Mouse (Mus musculus) liver, adult 2 months (tissue): ENCODE data around the gene Mef2a. TPM values are rescaled to one million over a fixed set of nuclear protein-coding genes. Genes with fewer than 3 reads are reported as not detected.

ENCODE experiments used
- DNase-seq: peaks from one replicate; pipeline ENCODE4 v3.0.0-alpha.2; 2011; ENCODE audit warnings: low read depth, low spot score; ENCODE audit errors: extremely low read depth
- H3K27ac ChIP-seq: fragments of 200-500 bp; replicated peaks from 2 replicates; pipeline ENCODE4 v1.5.1; 2012; ENCODE audit warnings: low read depth, mild to moderate bottlenecking, control low read depth, inconsistent platforms, low read length; ENCODE audit not compliant: insufficient read depth
- H3K27me3 ChIP-seq: fragments of 200-500 bp; 2 replicates; pipeline ENCODE4 v1.6.1; 2012; ENCODE audit warnings: mild to moderate bottlenecking, moderate library complexity, low read length, inconsistent platforms; ENCODE audit not compliant: control insufficient read depth, insufficient read depth
- H3K36me3 ChIP-seq: fragments of 200-500 bp; 2 replicates; pipeline ENCODE4 v1.6.1; 2012; ENCODE audit warnings: low read length, inconsistent platforms; ENCODE audit not compliant: control insufficient read depth, insufficient read depth
- H3K4me1 ChIP-seq: fragments of 200-500 bp; 2 replicates; pipeline ENCODE4 v1.6.1; 2011; ENCODE audit warnings: low read length; ENCODE audit not compliant: control insufficient read depth, insufficient read depth
- H3K4me3 ChIP-seq: fragments of 200-500 bp; 2 replicates; pipeline ENCODE4 v1.5.1; 2011; ENCODE audit warnings: low read depth, mild to moderate bottlenecking, control low read depth, low read length, moderate library complexity; ENCODE audit not compliant: insufficient read depth
- H3K79me2 ChIP-seq: fragments of 200-500 bp; 2 replicates; pipeline ENCODE4 v1.6.1; 2012; ENCODE audit warnings: inconsistent platforms, mild to moderate bottlenecking, low read length, moderate library complexity; ENCODE audit not compliant: control insufficient read depth, insufficient read depth
- H3K9ac ChIP-seq: fragments of 200-500 bp; 2 replicates; pipeline ENCODE4 v1.6.1; 2012; ENCODE audit warnings: low read depth, mild to moderate bottlenecking, control low read depth, inconsistent platforms, low read length
- CTCF ChIP-seq: fragments of 200-500 bp; IDR thresholded peaks from 2 replicates; pipeline ENCODE4 v1.5.1; 2011; ENCODE audit warnings: low read depth, low read length, control low read depth
- POLR2A ChIP-seq: fragments of 200-500 bp; IDR thresholded peaks from 2 replicates; pipeline ENCODE4 v1.6.1; 2011; ENCODE audit warnings: low read length, control low read depth; ENCODE audit not compliant: insufficient read depth; ENCODE audit errors: extremely low read depth
- WGBS: fragments of 180-500 bp; shearing (Covaris S2); methylation state at CpG from one replicate; pipeline ENCODE4 v1.1.7; 2018; 5-methylcytosine and 5-hydroxymethylcytosine counted together
- polyA plus RNA-seq: library from polyadenylated mRNA; depleted of rRNA; stranded (reverse); fragments of >200 nt; gene quantifications from 2 replicates; pipeline ENCODE4 v1.2.3, GENCODE M21; 2012
- total RNA-seq: library from RNA; depleted of rRNA; stranded (reverse); fragments of >200 nt; gene quantifications from 2 replicates; pipeline ENCODE4 v1.2.3, GENCODE M21; 2014

The Mef2a gene
- total and polyA plus RNA-seq, 2 experiments, result 12.0 to 24.8 TPM

DNA sequence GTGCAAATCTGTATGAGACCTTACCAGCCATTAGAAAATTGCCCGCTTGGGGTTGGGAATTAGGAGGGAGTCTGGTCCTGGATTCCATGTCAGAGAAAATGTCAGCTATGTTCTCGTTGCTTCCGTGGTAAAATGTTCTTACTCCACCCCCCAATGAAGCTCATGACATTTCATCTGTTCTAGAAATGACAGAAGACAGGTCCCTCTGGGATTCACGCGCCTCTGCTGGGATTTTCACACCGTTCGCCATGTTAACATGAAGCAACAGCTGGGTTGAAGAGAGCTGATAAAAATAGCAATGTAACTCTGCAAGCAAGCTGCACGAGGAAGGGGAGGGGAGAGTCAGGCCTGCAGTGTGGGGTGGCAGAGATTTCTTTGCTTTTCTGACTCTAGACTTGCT, 42.1 kb upstream of the Mef2a start:
- H3K27me3 ChIP-seq, result no peaks in the 10 kb centered on the region
- no peak for DNase-seq
- no peak overlapping the region for H3K9ac ChIP-seq
- no peak overlapping the region for H3K4me3 ChIP-seq
- no peaks in the 10 kb centered on the region for H3K36me3 ChIP-seq
- no peak for TF ChIP-seq POLR2A
- no peak for TF ChIP-seq CTCF
- H3K79me2 ChIP-seq, result no peaks in the 10 kb centered on the region
- no peak overlapping the region for H3K27ac ChIP-seq
- no peaks in the 10 kb centered on the region for H3K4me1 ChIP-seq
- WGBS, result 92% methylated on average over 8 of the region's 8 CpGs

DNA sequence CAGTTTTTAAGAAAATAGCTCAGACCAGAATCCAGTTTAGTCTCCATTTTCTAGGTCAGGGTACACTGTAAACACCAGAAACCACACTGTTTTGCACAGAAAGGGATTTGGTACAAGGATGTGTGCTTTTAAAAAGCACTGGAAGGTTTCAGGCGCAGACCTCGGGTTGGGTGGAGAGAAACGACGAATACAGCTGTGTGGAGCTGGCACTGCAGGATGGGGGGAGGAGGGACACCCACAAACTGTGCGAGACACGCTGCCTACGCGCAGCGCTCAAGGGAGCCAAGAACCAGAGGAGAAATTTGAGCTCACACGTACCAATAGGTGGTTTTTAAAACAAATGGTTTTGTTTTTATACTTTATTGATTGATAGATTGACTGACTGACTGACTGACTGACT, 40.0 kb upstream of the Mef2a start:
- 79% methylated on average over 10 of the region's 10 CpGs for WGBS
- Histone ChIP-seq H3K27ac (no peak overlapping the region), H3K9ac (no peak overlapping the region), H3K79me2 (no peaks in the 10 kb centered on the region), H3K27me3 (no peaks in the 10 kb centered on the region), H3K4me3 (no peak overlapping the region), H3K4me1 (no peaks in the 10 kb centered on the region), H3K36me3 (no peaks in the 10 kb centered on the region)
- TF ChIP-seq CTCF, result no peak
- DNase-seq, result no peak

DNA sequence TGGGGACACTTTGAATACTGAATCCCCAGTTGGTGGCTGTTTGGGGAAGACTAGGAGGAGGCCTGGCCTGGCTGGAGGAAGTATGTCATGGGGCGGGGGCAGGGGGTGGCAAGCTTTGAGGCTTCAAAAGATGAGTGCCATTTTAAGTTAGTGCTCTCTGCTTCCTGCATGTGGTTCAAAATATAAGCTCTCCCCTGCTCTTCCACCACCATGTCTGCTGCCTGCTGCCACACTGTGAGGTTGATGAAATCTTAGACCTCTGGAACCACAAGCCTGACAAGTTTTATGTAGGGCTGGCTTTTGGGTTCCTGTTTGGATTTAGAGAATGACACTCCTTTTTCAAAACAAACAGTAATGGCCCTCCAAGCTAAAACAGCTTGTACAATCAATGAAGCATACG, 34.4 kb upstream of the Mef2a start:
- Histone ChIP-seq H3K36me3 (no peaks in the 10 kb centered on the region), H3K9ac (no peak overlapping the region), H3K4me3 (no peak overlapping the region), H3K27me3 (no peaks in the 10 kb centered on the region), H3K4me1 (no peaks in the 10 kb centered on the region), H3K79me2 (no peaks in the 10 kb centered on the region), H3K27ac (no peak overlapping the region)
- TF ChIP-seq POLR2A (no peak), CTCF (no peak)
- WGBS, result 80% methylated on average over 2 of the region's 2 CpGs
- no peak for DNase-seq

- WGBS, result 89% methylated on average over 2 of the region's 2 CpGs
- no peak for DNase-seq
- TF ChIP-seq POLR2A (no peak), CTCF (no peak)
- Histone ChIP-seq H3K4me1 (no peaks in the 10 kb centered on the region), H3K79me2 (no peaks in the 10 kb centered on the region), H3K36me3 (no peaks in the 10 kb centered on the region), H3K4me3 (no peak overlapping the region), H3K27ac (no peak overlapping the region), H3K9ac (no peak overlapping the region), H3K27me3 (no peaks in the 10 kb centered on the region)
Observed at GRCm38 (mm10) chr7:67404176-67404575, 31.5 kb upstream of the Mef2a start.

DNA sequence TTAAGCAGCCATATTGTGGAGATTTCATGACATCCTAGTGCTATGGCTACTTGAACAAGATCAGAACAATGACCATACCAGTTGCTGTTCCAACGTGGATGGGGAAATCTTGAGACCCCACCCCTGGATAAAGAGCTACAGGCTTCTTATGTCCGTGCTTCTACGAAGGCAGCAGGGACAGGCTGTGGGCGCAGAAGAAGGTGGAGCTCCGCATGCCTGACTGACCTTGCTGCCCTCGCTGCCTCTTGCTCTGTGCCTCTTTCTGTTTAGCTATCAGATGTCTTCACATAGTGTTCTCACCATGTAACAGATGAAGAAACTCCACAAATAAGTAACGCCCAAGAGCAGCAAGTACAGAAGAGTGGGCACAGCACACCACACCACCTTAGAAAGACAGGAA, 29.7 kb upstream of the Mef2a start:
- Histone ChIP-seq H3K4me3 (no peak overlapping the region), H3K79me2 (no peaks in the 10 kb centered on the region), H3K36me3 (no peaks in the 10 kb centered on the region), H3K9ac (no peak overlapping the region), H3K27me3 (no peaks in the 10 kb centered on the region), H3K4me1 (no peaks in the 10 kb centered on the region), H3K27ac (no peak overlapping the region)
- 90% methylated on average over 7 of the region's 7 CpGs for WGBS
- DNase-seq, result no peak
- TF ChIP-seq POLR2A (no peak), CTCF (no peak)

GRCm38 (mm10) chr7:67401379-67401778, 28.7 kb upstream of the Mef2a start:
- no peaks in the 10 kb centered on the region for H3K79me2 ChIP-seq
- no peak for DNase-seq
- TF ChIP-seq CTCF, result no peak
- TF ChIP-seq POLR2A, result no peak
- no peak overlapping the region for H3K9ac ChIP-seq
- 65% methylated on average over 5 of the region's 5 CpGs for WGBS
- no peaks in the 10 kb centered on the region for H3K4me1 ChIP-seq
- no peak overlapping the region for H3K4me3 ChIP-seq
- no peak overlapping the region for H3K27ac ChIP-seq
- no peaks in the 10 kb centered on the region for H3K27me3 ChIP-seq
- H3K36me3 ChIP-seq, result no peaks in the 10 kb centered on the region
